Mouse (Mus musculus) olfactory bulb, adult 2 months (tissue): ENCODE measurements around the gene Cirbp.

Experiments
- CTCF ChIP-seq: fragments of 200-500 bp; IDR thresholded peaks from 2 replicates; pipeline ENCODE4 v1.5.1; 2012; ENCODE audit warnings: low read depth, mild to moderate bottlenecking, low read length, moderate library complexity; ENCODE audit not compliant: insufficient read depth
- POLR2A ChIP-seq: fragments of 200-500 bp; IDR thresholded peaks from 2 replicates; pipeline ENCODE4 v1.6.1; 2012; ENCODE audit warnings: mild to moderate bottlenecking, low read depth, low read length, moderate library complexity; ENCODE audit not compliant: insufficient read depth

DNA sequence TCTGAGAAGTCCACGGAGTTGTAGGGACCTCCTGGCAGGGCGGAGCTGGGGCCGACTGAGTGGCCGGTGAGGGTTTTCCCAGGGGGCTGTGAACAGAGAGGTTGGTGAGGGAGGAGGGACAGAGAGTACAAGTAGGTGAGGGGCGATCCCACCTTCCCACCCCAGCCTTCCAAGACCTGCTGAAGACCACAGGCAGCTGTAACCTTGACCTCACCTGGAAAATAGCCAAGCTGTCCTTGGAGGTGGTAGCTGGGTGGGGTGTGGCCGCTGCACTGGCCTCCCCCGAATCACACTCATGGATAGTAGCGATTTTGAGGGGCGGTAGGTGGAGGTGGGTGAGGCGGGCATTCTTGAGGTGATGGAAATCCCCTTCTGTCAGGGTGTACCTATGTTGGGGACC is 30.6 kb upstream of the Cirbp start:
- TF ChIP-seq CTCF (no peak), POLR2A (no peak)
